In genomic region chr3:104571935-104572631, GRCm38 (mm10) we compare ENCODE assay signal across 16 mouse cellular contexts.
"Had no signal": no experiment of that assay in that cellular context is flagged by ENCODE, and none has a peak within 500 bp of the region (broad histone marks: within the 10 kb centered on the region; RNA-seq: fewer than 3 reads in every experiment).

No protein-coding gene starts in this region.

- H3K27me3 ChIP-seq: kidney, embryonic 15.5 days; midbrain, embryonic 13.5 days; stomach, embryonic 15.5 days had no signal

- H3K4me1 ChIP-seq: kidney, embryonic 15.5 days; midbrain, embryonic 13.5 days; stomach, embryonic 15.5 days had no signal

- H3K9ac ChIP-seq: kidney, embryonic 15.5 days; midbrain, embryonic 13.5 days; stomach, embryonic 15.5 days had no signal

- H3K4me3 ChIP-seq: kidney, embryonic 15.5 days; left cerebral cortex, adult 2 months; midbrain, embryonic 13.5 days; stomach, embryonic 15.5 days had no signal

- ATAC-seq: hindbrain, postnatal 0 days; inflammation-experienced regulatory T-cells, adult 6 months; midbrain, embryonic 13.5 days had no signal

- H3K9me3 ChIP-seq: kidney, embryonic 15.5 days; midbrain, embryonic 13.5 days; stomach, embryonic 15.5 days had no signal

- DNase-seq: kidney, adult 18-20 months; kidney, postnatal 10 days; kidney, postnatal 36 days; layer of hippocampus, postnatal 36 days; lung, adult 2 months; right cerebral cortex, adult 18-20 months; right cerebral cortex, postnatal 14 days; spleen, adult 18-20 months; thymus, postnatal 25 days had no signal

- H3K36me3 ChIP-seq: kidney, embryonic 15.5 days; midbrain, embryonic 13.5 days; stomach, embryonic 15.5 days had no signal

- H3K27ac ChIP-seq: hindbrain, postnatal 0 days; kidney, embryonic 15.5 days; left cerebral cortex, adult 2 months; macrophage; midbrain, embryonic 13.5 days; stomach, embryonic 15.5 days had no signal

- H3K4me2 ChIP-seq: kidney, embryonic 15.5 days; midbrain, embryonic 13.5 days; stomach, embryonic 15.5 days had no signal
